Mouse (Mus musculus) MEL (cell line): ENCODE results near the gene Psmc1. TPM values are rescaled to one million over a fixed set of nuclear protein-coding genes. Genes with fewer than 3 reads are reported as not detected.

ENCODE experiments used
- DNase-seq: peaks from one replicate; pipeline ENCODE4 v3.0.0; 2011; ENCODE audit warnings: low read depth, low spot score
- H3K27ac ChIP-seq: 2 replicates; pipeline ENCODE4 v1.5.1; 2012; ENCODE audit warnings: low read depth, mild to moderate bottlenecking, control low read depth, low read length, moderate library complexity; ENCODE audit not compliant: control insufficient read depth
- H3K27me3 ChIP-seq, 2 experiments: fragments of 150-350 bp in 1 of 2; sonication (generic) in 1 of 2; 2 replicates each; pipeline ENCODE4 v1.6.1; 2012; ENCODE audit warnings: low read length in 2 of 2, mild to moderate bottlenecking in 2 of 2, improper control_type of control experiment in 1 of 2, moderate library complexity in 1 of 2; ENCODE audit not compliant: insufficient read depth in 2 of 2, control insufficient read depth in 1 of 2
- H3K36me3 ChIP-seq, 2 experiments: 2 replicates each; pipeline ENCODE4 v1.6.1; 2012 to 2014; ENCODE audit warnings: low read length in 2 of 2, improper control_type of control experiment in 1 of 2, inconsistent platforms in 1 of 2, mild to moderate bottlenecking in 1 of 2; ENCODE audit not compliant: insufficient read depth in 2 of 2, control insufficient read depth in 1 of 2
- H3K4me1 ChIP-seq, 2 experiments: fragments of 150-350 bp in 1 of 2; sonication (generic) in 1 of 2; 2 replicates each; pipeline ENCODE4 v1.6.1; 2012; ENCODE audit warnings: low read length in 2 of 2, improper control_type of control experiment in 1 of 2, mild to moderate bottlenecking in 1 of 2; ENCODE audit not compliant: insufficient read depth in 2 of 2, control insufficient read depth in 1 of 2
- H3K4me3 ChIP-seq, 2 experiments: fragments of 150-350 bp in 1 of 2; sonication (generic) in 1 of 2; 2 replicates each; pipeline ENCODE4 v1.5.1; 2012; ENCODE audit warnings: low read depth in 2 of 2, low read length in 2 of 2, mild to moderate bottlenecking in 2 of 2, moderate library complexity in 2 of 2, control low read depth in 1 of 2, improper control_type of control experiment in 1 of 2; ENCODE audit not compliant: control insufficient read depth in 1 of 2, insufficient read depth in 1 of 2
- H3K79me2 ChIP-seq: 2 replicates; pipeline ENCODE4 v1.6.1; 2012; ENCODE audit warnings: mild to moderate bottlenecking, low read length, moderate library complexity; ENCODE audit not compliant: control insufficient read depth, poor library complexity, insufficient read depth
- H3K9ac ChIP-seq: 2 replicates; pipeline ENCODE4 v1.6.1; 2012; ENCODE audit warnings: low read depth, mild to moderate bottlenecking, control low read depth, low read length, moderate library complexity; ENCODE audit not compliant: control insufficient read depth, poor library complexity, severe bottlenecking
- H3K9me3 ChIP-seq: fragments of 150-350 bp; sonication (generic); replicated peaks from 2 replicates; pipeline ENCODE4 v1.6.1; 2012; ENCODE audit warnings: mild to moderate bottlenecking, low read length, improper control_type of control experiment, moderate library complexity; ENCODE audit not compliant: insufficient read depth
- BHLHE40 ChIP-seq: IDR thresholded peaks from 2 replicates; pipeline ENCODE4 v1.6.1; 2012; ENCODE audit warnings: low read depth, mild to moderate bottlenecking, inconsistent platforms, low read length, improper control_type of control experiment, borderline replicate concordance
- CHD2 ChIP-seq: IDR thresholded peaks from 2 replicates; pipeline ENCODE4 v1.6.1; 2011; ENCODE audit warnings: low read length, improper control_type of control experiment
- CTCF ChIP-seq, 3 experiments: IDR thresholded peaks in 2 of 3; conservative IDR thresholded peaks in 1 of 3; 2 replicates each; pipeline ENCODE4 v1.5.1; 2011 to 2012; ENCODE audit warnings: low read length in 3 of 3, low read depth in 2 of 3, mild to moderate bottlenecking in 2 of 3, improper control_type of control experiment in 1 of 3, inconsistent platforms in 1 of 3, mixed read lengths in 1 of 3, moderate library complexity in 1 of 3; ENCODE audit not compliant: control insufficient read depth in 1 of 3, insufficient read depth in 1 of 3, poor library complexity in 1 of 3, severe bottlenecking in 1 of 3
- E2F4 ChIP-seq: IDR thresholded peaks from 2 replicates; pipeline ENCODE4 v1.6.1; 2011; ENCODE audit warnings: low read depth, low read length, improper control_type of control experiment, borderline replicate concordance
- EP300 ChIP-seq, 2 experiments: IDR thresholded peaks; 2 replicates each; pipeline ENCODE4 v1.6.1; 2011; ENCODE audit warnings: improper control_type of control experiment in 2 of 2, low read length in 2 of 2, low read depth in 1 of 2, mild to moderate bottlenecking in 1 of 2
- ETS1 ChIP-seq: IDR thresholded peaks from 2 replicates; pipeline ENCODE4 v1.6.1; 2012; ENCODE audit warnings: low read depth, mild to moderate bottlenecking, inconsistent platforms, low read length, improper control_type of control experiment, moderate library complexity
- GATA1 ChIP-seq: IDR thresholded peaks from 2 replicates; pipeline ENCODE4 v1.6.1; 2011; ENCODE audit warnings: low read depth, low read length, improper control_type of control experiment
- MAFK ChIP-seq: IDR thresholded peaks from 2 replicates; pipeline ENCODE4 v1.6.1; 2011; ENCODE audit warnings: low read depth, mild to moderate bottlenecking, low read length, improper control_type of control experiment, borderline replicate concordance
- MAX ChIP-seq: IDR thresholded peaks from 2 replicates; pipeline ENCODE4 v1.6.1; 2011; ENCODE audit warnings: low read length, improper control_type of control experiment
- MAZ ChIP-seq: IDR thresholded peaks from 2 replicates; pipeline ENCODE4 v1.6.1; 2012; ENCODE audit warnings: low read depth, mild to moderate bottlenecking, inconsistent platforms, low read length, improper control_type of control experiment
- MYC ChIP-seq: IDR thresholded peaks from 2 replicates; pipeline ENCODE4 v1.6.1; 2011; ENCODE audit warnings: low read depth, mild to moderate bottlenecking, low read length, improper control_type of control experiment, moderate library complexity
- NELFE ChIP-seq: IDR thresholded peaks from 2 replicates; pipeline ENCODE4 v1.6.1; 2011; ENCODE audit warnings: low read depth, low read length, improper control_type of control experiment
- POLR2A ChIP-seq, 2 experiments: IDR thresholded peaks; 2 replicates each; pipeline ENCODE4 v1.6.1; 2011 to 2012; ENCODE audit warnings: low read length in 2 of 2, mild to moderate bottlenecking in 2 of 2, control low read depth in 1 of 2, improper control_type of control experiment in 1 of 2, low read depth in 1 of 2, moderate library complexity in 1 of 2; ENCODE audit not compliant: control insufficient read depth in 1 of 2, insufficient read depth in 1 of 2, poor library complexity in 1 of 2
- POLR2AphosphoS2 ChIP-seq: IDR thresholded peaks from 2 replicates; pipeline ENCODE4 v1.6.1; 2011; ENCODE audit warnings: low read length, improper control_type of control experiment
- RAD21 ChIP-seq: IDR thresholded peaks from 2 replicates; pipeline ENCODE4 v1.6.1; 2011; ENCODE audit warnings: mild to moderate bottlenecking, low read depth, low read length, improper control_type of control experiment
- RCOR1 ChIP-seq: IDR thresholded peaks from 2 replicates; pipeline ENCODE4 v1.6.1; 2012; ENCODE audit warnings: low read depth, mild to moderate bottlenecking, inconsistent platforms, low read length, improper control_type of control experiment
- SMC3 ChIP-seq: IDR thresholded peaks from 2 replicates; pipeline ENCODE4 v1.6.1; 2011; ENCODE audit warnings: low read depth, low read length, improper control_type of control experiment
- TCF12 ChIP-seq: IDR thresholded peaks from 2 replicates; pipeline ENCODE4 v1.6.1; 2014; ENCODE audit warnings: low read depth, mild to moderate bottlenecking, inconsistent platforms, low read length, improper control_type of control experiment, moderate library complexity
- UBTF ChIP-seq: IDR thresholded peaks from 2 replicates; pipeline ENCODE4 v1.6.1; 2012; ENCODE audit warnings: low read depth, mild to moderate bottlenecking, inconsistent platforms, low read length, improper control_type of control experiment, moderate library complexity, borderline replicate concordance; ENCODE audit not compliant: insufficient read depth
- ZMIZ1 ChIP-seq: IDR thresholded peaks from 2 replicates; pipeline ENCODE4 v1.6.1; 2012; ENCODE audit warnings: low read depth, mild to moderate bottlenecking, inconsistent platforms, low read length, improper control_type of control experiment, moderate library complexity
- polyA plus RNA-seq, 2 experiments: library from polyadenylated mRNA; stranded (reverse) in 1 of 2; unstranded in 1 of 2; fragments of >175 nt in 1 of 2; fragments of >200 nt in 1 of 2; gene quantifications; 2 replicates each; pipeline versions ENCODE4 v1.2.1 to v1.2.4; 2012; ENCODE audit warnings: low replicate concordance in 2 of 2, low read depth in 1 of 2; ENCODE audit not compliant: insufficient read length in 2 of 2, insufficient read depth in 1 of 2, missing spikeins in 1 of 2
- total RNA-seq: library from RNA; depleted of rRNA; stranded (reverse); fragments of 300-350 nt; gene quantifications from 2 replicates; pipeline ENCODE4 v1.2.3, GENCODE M21; 2012

The Psmc1 gene
- total and polyA plus RNA-seq, 3 experiments: 322 to 501 TPM; not detected in 1

- H3K4me3 ChIP-seq: no peak overlapping the region
- peaks cover 4 to 14% of the 10 kb centered on the region in 2 experiments for H3K27me3 ChIP-seq
- H3K4me1 ChIP-seq: no peaks in the 10 kb centered on the region
- no peak for DNase-seq
- no peaks in the 10 kb centered on the region for H3K36me3 ChIP-seq
- H3K79me2 ChIP-seq: no peaks in the 10 kb centered on the region
- H3K9me3 ChIP-seq: no peaks in the 10 kb centered on the region
- H3K9ac ChIP-seq: no peak overlapping the region
- H3K27ac ChIP-seq: no peak overlapping the region
- TF ChIP-seq TCF12 (no peak), MAZ (no peak), ZMIZ1 (no peak), MAFK (no peak), RCOR1 (no peak), RAD21 (no peak), POLR2AphosphoS2 (no peak), GATA1 (no peak), BHLHE40 (no peak), MAX (no peak), CHD2 (no peak), E2F4 (no peak), POLR2A (IDR thresholded peaks at IDR 0.05; ENCODE audit: control insufficient read depth in 1 of 2, insufficient read depth in 1 of 2, low read depth in 1 of 2, low read length in 2 of 2, poor library complexity in 1 of 2) (no peak), ETS1 (no peak), UBTF (no peak), MYC (no peak), SMC3 (no peak), CTCF (IDR thresholded peaks at IDR 0.05 in 2 of 3, conservative IDR thresholded peaks at IDR 0.05 in 1 of 3; ENCODE audit: control insufficient read depth in 1 of 3, insufficient read depth in 1 of 3, low read depth in 2 of 3, low read length in 3 of 3, poor library complexity in 1 of 3, severe bottlenecking in 1 of 3) (no peak)
Measured at GRCm38 (mm10) chr12:100067477-100067876, 42.5 kb upstream of the Psmc1 start.

GRCm38 (mm10) chr12:100073201-100073672, 36.7 kb upstream of the Psmc1 start:
- Histone ChIP-seq H3K27ac (no peak overlapping the region), H3K79me2 (no peaks in the 10 kb centered on the region), H3K9ac (no peak overlapping the region), H3K4me1 (no peaks in the 10 kb centered on the region), H3K27me3 (peaks cover 0 to 4% of the 10 kb centered on the region in 2 experiments; a peak in 3 of 4 replicates), H3K4me3 (no peak overlapping the region), H3K9me3 (no peaks in the 10 kb centered on the region), H3K36me3 (no peaks in the 10 kb centered on the region)
- TF ChIP-seq EP300 (IDR thresholded peaks at IDR 0.05; ENCODE audit: low read depth in 1 of 2, low read length in 2 of 2): no peak
- TF ChIP-seq NELFE: no peak
- no peak for TF ChIP-seq CTCF (IDR thresholded peaks at IDR 0.05 in 2 of 3, conservative IDR thresholded peaks at IDR 0.05 in 1 of 3; ENCODE audit: control insufficient read depth in 1 of 3, insufficient read depth in 1 of 3, low read depth in 2 of 3, low read length in 3 of 3, poor library complexity in 1 of 3, severe bottlenecking in 1 of 3)
- DNase-seq: no peak
